Mouse (Mus musculus) layer of hippocampus, adult 18-20 months (tissue): ENCODE measurements around the gene Cdk18. TPM values are rescaled to one million over a fixed set of nuclear protein-coding genes. Genes with fewer than 3 reads are reported as not detected.
A peak's percentile ranks its signal among the peaks of the same experiment; 100 is the strongest.

Experiments used
- DNase-seq, 2 experiments: peaks; one replicate each; pipeline ENCODE4 v3.0.0; 2022; ENCODE audit warnings: low spot score in 2 of 2
- total RNA-seq, 2 experiments: library from RNA; stranded (reverse); gene quantifications; 2 replicates each; pipeline ENCODE4 v1.2.3; 2021

The Cdk18 gene
- total RNA-seq, 2 experiments from 2014 or later: 21.7 to 29.2 TPM

DNA sequence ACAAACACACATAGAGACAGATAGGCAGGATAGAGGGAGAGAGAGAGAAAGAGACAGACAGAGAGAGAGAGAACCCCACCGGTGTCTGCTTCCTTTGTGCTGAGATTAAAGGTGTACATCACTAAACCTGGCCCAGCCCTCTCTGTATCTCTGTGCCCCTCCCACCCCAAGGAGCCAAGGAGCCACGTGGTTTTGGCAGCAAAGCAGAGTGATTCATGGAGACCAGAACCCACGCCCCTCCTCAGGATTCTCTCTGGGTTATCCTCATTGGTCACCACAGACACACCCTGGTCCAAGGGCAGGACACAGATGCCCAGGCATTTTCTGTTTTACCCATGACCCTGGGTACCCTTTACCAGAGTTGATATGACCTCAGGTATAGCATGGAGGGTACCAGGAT, 26.4 kb downstream of the Cdk18 start:
- no peak for DNase-seq

DNA sequence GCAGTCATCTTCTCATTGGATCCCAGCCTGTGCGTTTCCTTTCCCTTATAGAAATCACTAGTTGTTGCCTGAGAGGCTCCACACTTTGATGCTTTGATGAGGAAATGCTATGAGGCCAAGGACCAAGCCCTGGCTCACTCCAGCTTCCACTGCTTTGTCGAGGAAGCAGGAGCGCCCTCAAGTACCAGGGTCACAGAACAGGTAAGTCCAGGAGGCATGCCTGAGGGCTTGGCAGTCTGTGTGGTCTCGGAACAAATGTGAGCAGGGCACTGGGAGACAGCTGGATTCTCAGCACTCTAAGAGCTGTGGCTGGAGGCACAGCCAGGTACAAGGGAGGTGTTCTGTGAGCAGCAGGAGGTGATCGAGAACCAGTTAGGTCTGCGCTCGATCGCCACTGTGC, 27.1 kb downstream of the Cdk18 start:
- no peak for DNase-seq

DNA sequence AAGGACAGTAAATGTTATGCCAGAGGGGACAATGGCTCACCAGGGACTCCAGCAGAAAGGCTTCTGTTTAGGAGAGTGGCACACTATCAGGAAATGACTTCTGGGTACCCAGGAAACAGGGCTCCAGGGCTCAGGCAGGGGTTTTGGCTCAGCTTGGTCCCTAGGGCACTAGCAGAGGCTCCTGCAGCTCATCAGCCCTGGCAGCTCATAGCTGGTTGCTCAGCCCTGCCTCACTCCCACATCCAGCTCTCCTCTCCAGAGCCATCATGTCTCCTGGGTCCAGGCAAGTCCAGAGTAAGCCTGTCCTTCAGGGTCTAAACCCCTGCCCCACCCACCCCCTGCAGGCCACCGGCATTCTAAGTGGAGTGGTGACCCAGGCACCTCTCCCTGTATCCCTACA, 28.1 kb downstream of the Cdk18 start:
- no peak for DNase-seq

DNA sequence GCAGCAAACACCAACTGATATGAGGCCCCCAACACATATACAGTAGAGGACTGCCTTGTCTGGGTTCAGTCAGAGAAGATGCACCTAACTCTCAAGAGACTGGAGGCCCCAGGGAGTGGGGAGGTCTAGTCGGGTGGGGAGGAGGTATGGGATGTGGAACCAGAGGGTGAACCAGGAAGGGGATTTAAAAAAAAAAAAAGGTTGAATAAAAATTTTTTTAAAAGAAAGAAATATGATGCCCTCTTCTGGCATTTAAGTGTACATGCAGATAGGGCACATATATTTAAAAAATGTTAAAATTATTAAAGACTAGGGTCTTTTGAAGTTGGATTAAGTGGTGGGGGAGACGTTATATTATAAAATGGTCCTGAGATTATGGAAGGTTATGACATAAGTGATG, 30.1 kb downstream of the Cdk18 start:
- no peak for DNase-seq

DNA sequence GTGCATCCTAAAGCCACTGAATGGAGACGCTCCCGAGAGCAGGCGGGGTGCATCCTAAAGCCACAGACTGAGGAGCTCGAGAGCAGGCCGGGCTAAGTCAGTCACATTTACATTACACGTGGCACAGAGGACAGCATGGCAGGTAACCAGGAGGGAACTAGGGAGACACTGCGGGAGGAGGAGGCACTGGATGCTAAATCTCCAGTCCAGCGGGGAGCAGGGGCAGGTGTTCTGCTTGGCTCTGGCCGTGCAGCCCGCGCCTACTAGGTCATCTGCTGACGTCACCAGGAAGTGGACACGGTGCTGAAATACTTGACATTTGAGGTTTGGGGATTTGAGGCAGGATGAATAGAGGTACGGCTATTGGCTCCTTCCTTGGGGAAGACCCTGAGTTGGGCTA, 35.1 kb downstream of the Cdk18 start:
- no peak for DNase-seq

DNA sequence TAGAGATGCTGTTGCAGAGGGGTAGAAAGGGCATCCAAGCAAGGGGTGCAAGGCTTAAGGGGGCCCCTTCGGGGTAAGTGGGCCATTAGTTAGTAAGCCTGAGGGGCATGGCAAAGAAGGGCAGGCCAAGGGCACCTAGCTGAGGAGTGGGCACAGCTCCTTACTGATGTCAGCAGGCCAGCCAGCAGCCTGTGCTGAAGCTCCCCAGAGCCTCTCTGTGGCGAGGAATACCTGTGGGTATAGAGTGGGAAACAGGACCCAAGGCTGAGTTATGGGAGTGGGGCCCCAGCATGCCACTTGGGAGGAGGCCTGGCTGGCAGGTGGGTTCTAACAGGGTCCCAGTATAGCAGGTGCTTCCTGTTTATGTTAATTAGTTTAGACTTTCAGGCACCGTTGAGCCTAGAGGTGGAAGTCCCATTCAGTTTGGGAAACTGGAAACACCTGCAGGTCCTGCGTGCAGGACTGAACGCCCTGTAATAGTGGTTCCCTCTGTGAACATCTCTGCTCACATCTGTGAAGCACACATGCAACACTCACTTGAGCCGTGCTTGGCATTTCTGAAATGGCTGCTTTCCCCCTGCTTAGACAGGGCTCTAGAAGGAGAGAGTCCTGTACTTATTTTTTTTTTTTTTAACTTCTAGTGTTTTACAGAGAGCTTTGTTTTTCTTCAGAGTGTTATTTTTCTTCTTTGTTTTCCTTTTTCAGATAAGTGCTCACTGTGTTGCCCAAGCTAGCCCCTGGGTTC, 37.4 kb downstream of the Cdk18 start:
- DNase-seq: no peak

DNA sequence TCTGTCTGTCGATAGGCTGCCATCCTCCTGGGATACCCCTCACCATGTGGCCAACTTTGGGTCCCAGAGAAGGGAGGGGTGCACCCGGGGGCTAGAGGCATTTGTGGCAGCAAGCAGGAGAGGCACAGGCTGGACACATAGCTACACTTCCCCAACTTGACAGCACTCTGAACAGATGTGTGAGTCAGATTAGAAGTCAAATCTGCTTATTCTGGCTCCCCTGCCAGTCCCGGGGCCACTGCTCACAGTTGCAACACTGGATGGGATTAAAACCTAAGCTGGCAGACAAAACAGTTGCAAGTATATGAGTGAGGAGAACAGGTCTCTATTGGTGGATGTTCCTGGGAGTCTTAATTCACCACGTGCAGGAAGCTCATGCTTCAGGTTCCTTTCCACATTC, 39.7 kb downstream of the Cdk18 start:
- no peak for DNase-seq

DNA sequence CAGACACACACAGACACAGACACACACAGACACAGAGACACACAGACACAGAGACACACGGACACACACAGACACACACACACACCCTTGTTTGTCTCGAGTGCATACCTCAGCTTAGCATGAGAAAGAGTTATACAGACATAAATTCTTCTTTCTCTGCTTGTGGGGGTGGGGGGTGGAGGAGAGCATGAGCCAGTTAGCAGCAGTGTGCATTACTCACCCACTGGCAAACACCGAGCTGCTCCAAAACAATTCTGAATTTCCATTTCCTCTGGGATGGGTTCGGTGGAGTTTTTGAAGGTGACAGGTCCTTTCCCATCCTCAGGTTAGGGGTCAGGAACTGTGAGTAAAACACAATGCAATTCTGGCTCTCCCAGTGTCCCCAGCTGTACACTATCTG, 40.5 kb downstream of the Cdk18 start:
- peak in 1 of 2 experiments; percentile 38 for DNase-seq

DNA sequence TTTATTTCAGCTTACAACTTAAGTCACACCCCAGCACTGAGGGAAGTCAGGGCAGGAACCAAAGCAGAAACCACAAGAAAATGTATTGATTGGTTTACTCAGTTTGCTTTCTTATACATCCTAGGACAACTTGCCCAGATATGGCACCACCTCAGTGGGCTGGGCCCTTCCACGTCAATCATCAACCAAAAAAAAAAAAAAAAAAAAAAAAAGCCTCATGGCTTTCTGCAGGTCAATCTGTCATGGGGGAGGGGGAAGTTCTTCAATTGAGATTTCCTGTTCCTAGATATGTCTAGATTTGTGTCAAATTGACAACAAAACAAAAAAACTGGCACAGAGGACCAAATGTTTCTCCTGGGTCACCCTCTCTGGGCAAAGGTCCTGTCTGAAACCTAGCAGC, 41.4 kb downstream of the Cdk18 start:
- DNase-seq: no peak

DNA sequence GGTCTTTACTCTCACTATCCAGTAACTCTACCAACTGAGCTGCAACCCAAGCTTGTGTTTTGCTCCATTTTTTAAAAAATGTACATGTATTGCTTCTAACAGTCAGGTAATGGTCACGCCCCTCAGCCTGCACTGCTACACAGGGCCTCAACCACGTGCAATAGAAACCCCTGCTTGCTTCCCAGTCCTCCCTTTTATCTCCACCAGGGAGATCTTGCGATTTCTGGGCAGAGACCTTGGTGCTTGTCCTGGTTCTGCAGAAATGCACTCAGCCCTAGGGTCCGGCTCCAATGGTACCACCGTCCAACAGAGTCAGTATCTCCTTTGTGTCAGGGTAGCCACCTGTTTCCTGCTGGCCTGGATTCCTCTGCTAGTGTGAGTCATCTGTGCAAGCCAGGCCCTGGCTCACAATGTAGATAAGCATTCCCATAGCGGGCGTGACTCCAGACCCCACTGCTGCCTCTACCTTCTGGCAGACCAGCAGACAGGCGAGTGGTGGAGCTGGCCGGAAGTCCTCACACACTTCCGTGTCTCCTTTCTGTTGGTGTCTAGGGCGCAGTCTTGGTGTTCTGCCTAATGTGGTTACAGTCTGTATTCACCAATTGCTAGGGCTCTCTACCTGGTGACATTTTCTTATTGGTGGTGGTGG, 44.0 kb downstream of the Cdk18 start:
- DNase-seq: no peak

DNA sequence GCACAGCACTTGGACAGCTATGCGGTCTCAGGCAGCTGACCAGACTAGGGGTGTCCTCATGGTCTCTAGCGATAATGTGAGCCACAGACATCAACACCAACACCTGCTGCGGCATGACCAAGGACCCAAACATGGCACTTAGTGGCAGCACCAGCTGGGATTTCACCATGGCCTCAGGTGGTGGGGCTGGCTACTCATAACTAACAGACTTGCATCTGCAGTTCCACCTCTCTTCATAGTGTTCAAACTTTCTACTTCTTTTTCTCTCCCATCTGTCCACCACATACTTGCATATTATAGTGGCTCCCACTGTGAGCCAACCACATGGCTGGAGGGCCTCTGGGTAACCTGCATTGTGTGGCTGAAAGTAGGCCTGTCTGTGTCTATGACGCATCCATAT, 46.2 kb downstream of the Cdk18 start:
- DNase-seq: no peak

DNA sequence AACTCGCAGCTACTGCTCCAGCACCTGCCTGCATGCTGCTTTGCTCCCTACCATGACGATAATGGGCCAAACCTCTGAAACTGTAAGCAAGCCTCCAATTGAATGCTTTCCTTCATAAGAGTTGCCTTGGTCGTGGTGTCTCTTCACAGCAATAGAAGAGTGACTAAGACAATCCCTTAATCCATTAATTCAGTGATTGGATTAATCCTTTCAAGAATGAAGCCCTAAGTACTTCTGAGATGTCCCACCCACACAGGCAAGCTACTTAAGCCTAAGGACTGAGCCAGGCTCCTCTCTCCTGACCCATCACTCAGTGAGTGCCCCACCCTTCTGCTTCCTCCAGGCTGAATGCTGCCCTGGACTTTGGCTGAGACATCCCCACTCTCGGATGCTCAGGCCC, 49.2 kb downstream of the Cdk18 start:
- no peak for DNase-seq

DNA sequence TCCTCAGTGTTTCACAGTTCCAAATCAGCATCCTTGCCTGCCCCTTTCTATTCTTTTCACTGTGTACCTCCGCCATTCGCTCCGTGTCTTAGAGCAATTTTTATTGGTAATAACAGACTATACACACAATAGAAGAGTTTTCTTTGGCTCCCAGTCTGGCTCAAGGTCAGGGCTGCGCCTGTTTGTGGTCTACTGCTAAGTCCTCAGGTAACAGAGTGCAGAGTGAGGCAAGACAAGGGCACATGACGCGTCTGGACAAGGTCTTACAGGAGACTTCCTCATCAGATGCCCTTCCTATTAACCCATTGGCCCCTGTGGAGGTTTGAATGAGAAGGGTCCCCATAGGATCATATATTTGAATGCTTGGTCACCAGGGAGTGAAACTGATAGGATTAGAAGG, 49.7 kb downstream of the Cdk18 start:
- DNase-seq: no peak

DNA sequence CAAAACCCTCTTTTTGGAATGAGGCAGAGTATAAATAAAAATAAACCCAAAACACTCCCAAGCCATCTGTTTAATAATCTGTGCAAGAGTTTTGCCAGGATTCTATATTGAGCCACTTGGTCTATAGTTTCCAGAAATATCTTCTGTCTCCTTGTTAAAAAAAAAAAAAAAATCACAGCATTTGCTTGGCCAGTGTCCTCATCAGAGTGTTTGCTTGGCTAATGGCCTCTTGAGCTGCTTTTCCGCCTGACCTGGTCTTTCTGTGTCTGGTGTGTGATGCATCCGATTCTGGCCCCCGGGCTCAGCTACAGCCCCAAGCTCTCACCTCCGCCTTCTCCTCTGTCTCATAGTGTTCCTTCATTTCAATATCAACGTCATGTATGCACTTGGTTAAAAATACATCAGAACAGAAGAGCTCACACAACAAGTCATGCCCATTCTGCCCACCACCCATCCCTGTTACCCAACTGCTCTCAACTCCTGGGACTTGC, 51.3 kb downstream of the Cdk18 start:
- peak in 1 of 2 experiments; percentile 81 for DNase-seq

DNA sequence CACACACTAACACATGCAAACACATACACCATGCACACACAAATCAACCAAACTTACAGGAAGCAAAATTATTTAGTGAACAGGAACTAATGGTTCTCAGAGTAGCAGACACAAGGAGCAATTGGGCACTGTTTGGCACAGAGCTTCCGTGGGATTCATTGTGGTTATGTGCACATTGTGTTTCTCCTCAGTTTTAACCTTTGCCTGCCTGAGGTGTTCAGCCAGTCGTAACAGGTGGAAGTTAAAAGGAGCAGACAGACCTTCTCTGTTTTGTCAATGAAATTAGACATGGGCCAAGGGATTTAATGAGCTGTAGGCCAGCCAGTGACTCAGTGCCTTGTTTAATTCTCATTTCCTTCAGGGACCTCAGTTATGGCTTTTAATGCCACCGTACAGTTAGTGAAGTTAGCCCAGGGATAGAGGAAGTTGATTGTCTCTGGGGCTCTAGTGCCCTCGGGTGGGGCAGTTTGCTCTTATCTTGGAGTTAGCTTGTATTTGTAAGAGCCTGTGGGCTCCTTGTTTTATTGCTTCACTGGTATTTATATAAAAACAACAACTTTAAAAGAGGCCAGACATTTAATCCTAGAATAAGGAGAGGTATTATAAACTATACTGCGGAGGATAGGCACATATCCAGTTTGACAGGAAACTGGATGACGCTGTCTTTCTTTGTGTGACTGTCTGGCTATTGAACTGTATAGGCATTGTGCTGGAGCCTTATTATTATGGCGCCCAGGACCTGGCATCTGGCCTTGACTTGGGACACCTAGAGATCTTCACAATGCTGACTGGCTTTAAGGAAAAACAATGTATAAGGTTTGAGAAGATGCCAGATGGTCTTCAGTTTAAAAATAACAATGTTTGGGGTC, 54.1 kb downstream of the Cdk18 start:
- no peak for DNase-seq

DNA sequence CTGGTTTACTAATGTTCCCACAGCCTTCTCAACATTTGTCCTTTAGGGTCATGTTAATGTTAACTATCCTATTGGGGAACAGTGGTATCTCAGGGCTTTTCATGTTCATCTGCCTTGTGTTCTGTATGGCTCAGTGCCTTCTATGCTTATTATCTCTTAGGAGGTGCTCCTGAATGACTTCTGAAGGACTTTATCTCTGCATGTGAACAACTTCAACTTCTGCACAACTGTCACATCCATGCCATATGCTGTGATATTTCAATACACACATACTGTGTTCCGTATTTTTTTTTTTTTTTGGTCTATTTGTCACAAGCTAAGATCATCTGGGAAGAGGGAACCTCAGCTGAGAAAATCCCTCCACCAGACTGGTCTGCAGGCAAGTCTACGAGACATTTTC, 61.1 kb downstream of the Cdk18 start:
- no peak for DNase-seq

DNA sequence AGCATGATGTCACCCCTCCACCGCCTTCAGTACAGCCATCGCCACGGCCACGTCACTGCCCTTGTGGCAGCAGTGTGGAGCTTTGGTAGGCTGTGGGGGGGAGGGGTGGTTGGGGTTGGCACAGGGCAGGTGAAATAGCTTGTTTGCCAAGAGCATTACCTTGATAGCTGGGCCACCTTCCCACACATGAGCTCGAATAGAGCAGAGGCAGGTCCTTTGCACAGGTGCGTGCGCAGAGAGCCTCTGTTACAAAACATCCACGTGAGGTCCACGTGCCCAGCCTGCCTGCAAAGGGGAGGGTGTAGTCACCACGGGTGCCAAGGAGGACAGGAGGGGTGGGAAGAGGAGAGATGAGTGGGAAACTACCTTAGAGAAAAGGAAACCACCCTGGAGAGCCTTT, 63.9 kb downstream of the Cdk18 start:
- no peak for DNase-seq

DNA sequence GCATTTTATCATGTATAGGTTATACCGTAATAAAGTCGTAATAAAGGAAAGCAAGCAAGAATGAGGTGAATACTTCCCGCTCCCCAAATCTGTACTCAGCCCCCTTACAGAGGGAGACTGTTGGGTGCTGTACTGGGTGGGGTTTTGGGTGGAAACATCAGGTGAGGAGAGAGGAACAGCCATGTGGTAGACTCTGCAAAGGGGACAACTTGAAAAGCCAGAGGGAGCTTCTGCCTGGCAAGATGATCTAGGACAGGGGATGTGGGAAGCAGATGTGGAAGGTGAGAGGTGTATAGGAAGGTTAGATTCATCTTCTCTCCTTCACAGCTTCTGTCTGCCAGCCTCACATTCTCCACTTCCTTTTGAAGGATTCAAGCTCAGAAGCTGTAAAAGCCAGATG, 68.8 kb downstream of the Cdk18 start:
- DNase-seq: no peak

DNA sequence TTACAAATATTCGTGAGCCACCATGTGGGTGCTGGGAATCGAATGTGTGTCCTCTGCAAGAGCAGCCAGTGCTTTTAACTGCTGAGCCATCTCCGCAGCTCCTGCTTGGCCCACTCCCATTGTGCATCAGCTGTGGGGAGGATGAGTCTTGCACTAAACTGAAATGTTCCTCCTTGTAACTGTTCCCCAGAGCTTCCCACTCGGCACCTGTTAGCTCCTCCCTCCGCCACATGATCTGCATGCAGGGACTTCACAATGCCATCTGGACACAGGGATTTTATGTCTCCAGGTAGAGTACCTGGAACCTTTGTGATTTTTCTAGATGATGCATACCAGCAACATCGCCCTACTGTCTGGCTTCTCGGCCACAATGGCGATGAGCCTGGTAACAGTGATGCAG, 70.0 kb downstream of the Cdk18 start:
- peak in 1 of 2 experiments; percentile 32 for DNase-seq

DNA sequence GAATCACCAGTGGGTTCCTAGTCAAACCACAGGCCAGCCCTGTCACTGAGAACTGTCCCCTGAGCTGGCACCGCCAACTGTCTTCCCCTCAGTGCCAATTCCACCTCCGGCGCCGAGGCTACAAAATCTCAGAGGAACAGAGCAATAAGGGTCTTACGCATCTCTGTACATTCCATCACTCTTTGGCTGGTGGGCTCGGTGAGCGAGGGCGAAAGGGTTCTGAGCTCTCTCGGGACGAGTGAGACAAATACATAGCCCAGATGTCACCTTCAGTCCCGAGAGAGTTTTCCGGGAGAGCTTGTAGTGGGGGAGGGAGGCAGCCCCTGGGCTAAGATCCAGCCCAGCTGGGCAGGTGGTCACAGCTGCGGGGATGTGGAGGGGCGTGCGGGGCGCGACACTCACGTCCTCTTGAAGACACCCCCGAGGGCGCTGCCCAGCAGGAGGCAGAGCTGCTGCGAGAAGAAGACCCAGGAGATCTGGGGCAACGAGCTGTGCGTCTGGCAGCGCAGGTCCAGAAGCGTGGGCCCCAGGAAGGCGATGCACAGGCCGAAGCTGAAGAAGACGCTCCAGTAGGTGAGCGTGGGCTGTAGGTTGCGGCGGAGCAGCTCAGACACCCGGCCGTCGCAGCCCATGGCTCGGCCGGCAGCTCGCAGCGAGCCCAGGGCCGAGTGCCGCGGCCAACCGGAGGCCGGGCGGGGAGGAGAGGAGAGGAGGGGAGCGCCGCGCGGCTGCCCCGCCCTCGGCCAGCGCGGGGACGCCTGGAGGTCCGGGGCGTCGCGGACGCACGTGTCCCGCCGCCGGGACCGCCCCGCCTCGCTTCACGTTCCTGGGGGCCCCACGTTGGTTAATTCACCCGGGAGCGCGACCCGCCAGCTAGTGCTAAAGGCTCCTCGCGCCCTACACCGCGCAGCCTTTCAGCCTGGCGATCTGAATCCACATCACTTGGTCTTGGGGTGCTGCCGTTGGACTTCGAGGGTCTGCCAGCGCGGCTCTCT, 71.9 kb downstream of the Cdk18 start, which contains the start of gene Mfsd4a:
Gene Mfsd4a (minus strand): TSS at position 802 of the 995 bp plus-strand sequence.
- peak; percentile 40 to 59 for DNase-seq
